Mouse (Mus musculus) liver, adult (tissue): Measurements from ENCODE around the gene Chac2.

Source experiments
- GATA4 ChIP-seq: IDR thresholded peaks from 2 replicates; pipeline ENCODE4 v1.6.1; 2014; ENCODE audit warnings: mild to moderate bottlenecking, low read length; ENCODE audit not compliant: insufficient replicate concordance

Gene Chac2

GRCm38 (mm10) chr11:30985877-30986624, at the start of gene Chac2:
Gene Chac2, minus strand, starts transcription at chr11:30986350.
- TF ChIP-seq GATA4 = no peak

GRCm38 (mm10) chr11:31034958-31035357, 48.8 kb upstream of the Chac2 start:
- no peak for TF ChIP-seq GATA4

GRCm38 (mm10) chr11:31001169-31001908, 15.2 kb upstream of the Chac2 start:
- no peak for TF ChIP-seq GATA4

GRCm38 (mm10) chr11:31000028-31000427, 13.9 kb upstream of the Chac2 start:
- TF ChIP-seq GATA4 = no peak

- no peak for TF ChIP-seq GATA4
Observed at GRCm38 (mm10) chr11:30998704-30999103, 12.6 kb upstream of the Chac2 start.

- TF ChIP-seq GATA4 = no peak
Observed at GRCm38 (mm10) chr11:30998199-30998598, 12.0 kb upstream of the Chac2 start.

GRCm38 (mm10) chr11:30996670-30997069, 10.5 kb upstream of the Chac2 start:
- TF ChIP-seq GATA4 = no peak

GRCm38 (mm10) chr11:30986625-30987017, 471 bp upstream of the Chac2 start:
- TF ChIP-seq GATA4 = no peak

GRCm38 (mm10) chr11:30985237-30985636, 913 bp downstream of the Chac2 start:
- TF ChIP-seq GATA4 = no peak

- no peak; the same call in 1 of the 2 replicates for TF ChIP-seq GATA4
Observed at GRCm38 (mm10) chr11:30954279-30954725, 31.8 kb downstream of the Chac2 start, which contains the start of gene Erlec1. Gene Erlec1, minus strand, starts transcription at chr11:30954335.

- no peak for TF ChIP-seq GATA4
Observed at GRCm38 (mm10) chr11:30953469-30954154, 32.5 kb downstream of the Chac2 start.

GRCm38 (mm10) chr11:30952829-30953228, 33.3 kb downstream of the Chac2 start:
- TF ChIP-seq GATA4 = no peak

- TF ChIP-seq GATA4 = no peak
Observed at GRCm38 (mm10) chr11:30943522-30943921, 42.6 kb downstream of the Chac2 start.

GRCm38 (mm10) chr11:30928498-30928897, 57.7 kb downstream of the Chac2 start:
- TF ChIP-seq GATA4 = no peak

GRCm38 (mm10) chr11:30928079-30928478, 58.1 kb downstream of the Chac2 start:
- no peak for TF ChIP-seq GATA4
